Mouse (Mus musculus) effector memory CD4-positive, alpha-beta T cell, adult 7 months (primary cell): ENCODE data around the gene Slc16a12. TPM values are rescaled to one million over a fixed set of nuclear protein-coding genes. Genes with fewer than 3 reads are reported as not detected.

Experiments
- polyA plus RNA-seq: library from polyadenylated mRNA; unstranded; fragments of 100-300 nt; shearing (Covaris generic); gene quantifications from one replicate; pipeline ENCODE4 v1.2.1, GENCODE M21; 2017

Slc16a12 gene
- not detected for polyA plus RNA-seq

DNA sequence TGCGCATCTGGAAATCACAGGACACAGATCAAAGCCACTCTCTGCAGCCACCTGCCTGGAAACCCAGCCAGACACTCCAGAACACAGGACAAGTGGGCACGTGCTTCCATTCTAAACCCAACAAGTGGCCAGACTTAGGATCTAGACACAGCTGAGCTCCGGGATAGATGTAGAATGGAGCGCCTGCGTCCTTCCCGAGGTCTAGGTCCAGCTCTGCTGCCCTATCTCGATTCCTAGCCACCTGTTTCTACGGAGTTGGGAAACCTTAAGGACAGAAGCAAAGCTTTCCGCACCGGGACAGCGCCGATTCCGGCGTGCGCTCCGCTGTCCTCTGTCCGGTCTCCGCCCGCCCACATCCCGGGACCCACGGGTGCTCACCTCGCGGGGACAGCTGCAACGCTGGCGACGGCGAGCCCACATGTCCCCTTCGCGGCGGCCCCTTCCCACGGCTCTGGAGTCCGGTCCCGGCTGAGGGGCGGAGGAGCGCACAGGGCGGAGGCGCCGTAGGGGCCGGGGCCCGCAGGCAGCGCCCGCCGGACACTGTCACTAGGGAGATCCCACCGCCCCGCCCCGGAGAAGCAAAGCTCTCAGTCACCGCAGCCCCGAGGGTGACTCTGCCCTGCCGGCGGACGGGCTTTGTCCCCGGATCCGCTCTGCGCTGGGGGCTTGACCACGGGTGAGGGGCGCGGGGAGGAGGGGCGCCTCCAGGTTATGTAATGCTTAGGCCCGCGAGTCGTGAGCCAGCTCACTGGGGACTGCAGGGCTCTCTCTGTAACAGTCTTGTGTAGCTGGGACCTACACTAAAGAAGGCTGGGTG is at the start of gene Slc16a12:
TSS of gene Slc16a12 (minus strand) at position 602 of the 817 bp plus-strand sequence.

GRCm38 (mm10) chr19:34640623-34641022 is 106.5 kb downstream of the Slc16a12 start, which contains the start of the genes Ifit1bl2 and Ifit1:
TSS of gene Ifit1bl2 (minus strand) at chr19:34640743.
TSS of gene Ifit1 (plus strand) at chr19:34640871.

Other genes with a start within 250 kb of the Slc16a12 start
- gene Lipa, start 219.8 kb downstream of the Slc16a12 start, polyA plus RNA-seq, result 59.1 TPM
- gene Ifit2, start 196.6 kb downstream of the Slc16a12 start, polyA plus RNA-seq, result 10.3 TPM
- 5.4 TPM for gene Ifit3, start 163.8 kb downstream of the Slc16a12 start, polyA plus RNA-seq
- gene Ifit1bl1, start 145.3 kb downstream of the Slc16a12 start, polyA plus RNA-seq, result 17.1 TPM
- gene Ifit3b, start 139.3 kb downstream of the Slc16a12 start, polyA plus RNA-seq, result 0.54 TPM
- gene Ifit1bl2, start 106.5 kb downstream of the Slc16a12 start, polyA plus RNA-seq, result not detected
- gene Ifit1, start 106.4 kb downstream of the Slc16a12 start, polyA plus RNA-seq, result 6.7 TPM
- 7.2 TPM for gene Pank1, start 132.2 kb upstream of the Slc16a12 start, polyA plus RNA-seq
- gene Kif20b, start 175.1 kb upstream of the Slc16a12 start, polyA plus RNA-seq, result 5.7 TPM